Mouse (Mus musculus) bone marrow macrophage, adult 2 months (primary cell): ENCODE data around the gene Cyfip2. TPM values are rescaled to one million over a fixed set of nuclear protein-coding genes. Genes with fewer than 3 reads are reported as not detected.

Experiments used
- H3K27ac ChIP-seq: 2 replicates; pipeline ENCODE4 v1.5.1; 2012; ENCODE audit warnings: low read depth, low read length; ENCODE audit not compliant: insufficient read depth
- H3K4me1 ChIP-seq: 2 replicates; pipeline ENCODE4 v1.6.1; 2012; ENCODE audit warnings: low read length; ENCODE audit not compliant: control insufficient read depth, insufficient read depth
- H3K4me3 ChIP-seq: 2 replicates; pipeline ENCODE4 v1.5.1; 2012; ENCODE audit warnings: mild to moderate bottlenecking, low read length, moderate library complexity; ENCODE audit not compliant: insufficient read depth
- CTCF ChIP-seq: IDR thresholded peaks from 2 replicates; pipeline ENCODE4 v1.5.1; 2012; ENCODE audit warnings: low read depth, mild to moderate bottlenecking, low read length, moderate library complexity
- POLR2A ChIP-seq: IDR thresholded peaks from 2 replicates; pipeline ENCODE4 v1.6.1; 2012; ENCODE audit warnings: mild to moderate bottlenecking, low read depth, low read length, borderline replicate concordance
- polyA plus RNA-seq: library from polyadenylated mRNA; stranded (reverse); fragments of >200 nt; gene quantifications from 2 replicates; pipeline ENCODE4 v1.2.4, GENCODE M21; 2012; ENCODE audit not compliant: missing spikeins, insufficient read depth, insufficient read length

The Cyfip2 gene
- polyA plus RNA-seq, 1 experiment = 11.4 TPM

DNA sequence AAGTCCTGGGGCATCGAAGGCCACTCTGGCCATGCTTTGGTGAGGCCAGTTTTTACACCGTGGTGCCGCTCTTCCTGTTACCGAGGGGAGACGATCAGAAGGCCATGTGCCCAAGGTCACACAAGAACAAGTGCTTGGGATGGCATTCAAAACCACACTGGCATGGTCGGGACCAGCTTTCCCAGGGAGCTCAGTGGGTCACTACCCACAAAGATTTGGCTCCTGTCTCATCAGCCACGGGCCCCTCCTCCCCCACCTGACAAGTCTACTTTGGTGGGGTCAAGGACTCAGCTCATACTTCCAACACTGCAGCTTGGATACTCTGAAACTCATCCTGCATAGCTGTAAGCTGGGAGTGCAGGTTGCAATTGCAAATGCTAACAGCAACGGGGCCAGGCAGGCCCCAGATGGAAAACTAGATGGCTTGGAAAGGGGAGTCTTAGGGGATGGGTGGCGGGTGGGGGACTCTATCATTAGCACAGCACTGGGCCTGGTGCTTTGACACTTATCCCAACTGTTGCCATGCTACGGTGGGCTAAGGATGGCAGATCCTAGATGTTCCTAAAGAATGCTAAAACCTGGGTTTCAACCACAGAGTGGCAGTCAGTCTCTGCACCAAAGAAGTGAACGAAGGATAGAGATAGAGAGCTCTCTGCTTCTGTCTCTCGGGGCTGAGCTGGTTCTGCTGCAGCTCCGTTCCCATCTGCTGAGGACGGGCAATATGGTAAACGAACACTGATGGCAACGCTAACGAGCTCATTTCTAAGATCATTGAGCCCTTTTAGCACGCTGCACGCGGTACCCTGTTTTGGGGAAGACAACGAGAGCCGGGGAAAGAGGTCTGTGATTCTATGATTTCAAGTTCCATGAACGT lies 67.7 kb downstream of the Cyfip2 start:
- Histone ChIP-seq H3K4me3 (no peak overlapping the region), H3K4me1 (no peaks in the 10 kb centered on the region), H3K27ac (no peak overlapping the region)
- TF ChIP-seq CTCF = no peak
- TF ChIP-seq POLR2A = no peak

DNA sequence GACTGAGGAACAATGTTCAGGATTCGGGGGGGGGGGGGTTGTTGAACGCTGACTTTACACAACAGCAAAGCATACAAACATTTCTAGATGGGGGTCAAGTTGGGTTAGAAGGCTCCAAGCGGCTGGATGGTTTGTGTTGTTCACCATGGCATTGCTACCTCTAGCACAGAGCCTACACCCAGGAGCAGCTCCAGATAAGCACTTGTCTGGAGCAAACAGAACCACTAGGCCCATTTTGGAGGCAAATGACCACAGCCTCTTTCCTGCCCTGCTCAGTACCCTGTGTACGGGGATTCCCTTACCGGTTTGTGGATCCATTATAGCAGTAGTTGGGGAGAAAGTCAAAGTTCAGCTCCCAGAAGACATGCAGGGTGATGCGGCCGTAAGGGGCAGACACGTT lies 70.7 kb downstream of the Cyfip2 start:
- H3K27ac ChIP-seq = no peak overlapping the region
- no peaks in the 10 kb centered on the region for H3K4me1 ChIP-seq
- TF ChIP-seq POLR2A (no peak), CTCF (no peak)
- H3K4me3 ChIP-seq = no peak overlapping the region

DNA sequence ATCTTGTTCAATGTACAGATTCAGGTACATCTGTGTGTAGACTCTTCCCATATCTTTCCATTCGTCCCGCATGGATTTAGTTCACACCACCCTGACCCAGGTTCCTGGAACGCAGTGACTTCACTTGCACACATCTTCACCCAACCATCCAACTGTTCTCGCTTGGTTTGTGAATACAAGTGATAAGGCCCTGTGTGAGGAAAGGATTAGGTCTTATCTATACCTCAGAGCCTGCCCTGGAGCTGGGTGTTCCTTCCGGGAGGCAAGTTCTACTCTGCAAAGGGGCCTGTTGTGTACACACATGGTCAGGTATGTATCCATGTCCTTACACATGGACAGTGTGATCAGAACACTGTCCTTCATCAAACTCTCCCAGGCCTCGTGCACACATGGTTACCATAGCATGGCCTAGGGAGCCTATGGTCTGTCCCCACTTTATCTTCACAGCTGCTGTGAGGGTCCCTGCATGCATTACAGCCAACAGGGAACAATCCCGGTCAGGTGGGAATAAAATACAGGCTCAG lies 71.4 kb downstream of the Cyfip2 start:
- Histone ChIP-seq H3K4me3 (no peak overlapping the region), H3K27ac (no peak overlapping the region), H3K4me1 (no peaks in the 10 kb centered on the region)
- TF ChIP-seq CTCF (no peak), POLR2A (no peak)

DNA sequence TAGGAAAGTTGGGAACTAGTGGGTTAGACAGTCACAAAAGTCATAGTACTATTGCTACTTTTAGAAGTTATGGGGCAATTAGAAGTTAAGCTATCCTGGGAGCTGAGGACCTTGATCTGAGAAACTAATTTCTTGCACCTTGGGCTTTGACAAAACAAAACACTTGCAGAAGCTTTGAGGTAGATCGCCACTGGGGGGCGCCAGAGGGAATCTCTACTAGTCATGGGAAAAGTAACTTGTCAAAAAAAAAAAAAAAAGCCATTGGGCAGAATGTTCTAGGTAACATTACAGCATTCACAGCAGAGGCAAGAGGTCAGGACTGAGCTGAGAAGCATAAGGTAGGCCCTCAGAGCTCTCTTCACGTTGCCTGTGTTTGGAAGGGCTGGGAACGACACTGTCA lies 75.7 kb downstream of the Cyfip2 start:
- TF ChIP-seq CTCF = 0 out of 2 replicates have a peak, but pooled peaks have one; percentile 13
- no peak for TF ChIP-seq POLR2A
- no peaks in the 10 kb centered on the region for H3K4me1 ChIP-seq
- H3K27ac ChIP-seq = no peak overlapping the region
- no peak overlapping the region for H3K4me3 ChIP-seq

DNA sequence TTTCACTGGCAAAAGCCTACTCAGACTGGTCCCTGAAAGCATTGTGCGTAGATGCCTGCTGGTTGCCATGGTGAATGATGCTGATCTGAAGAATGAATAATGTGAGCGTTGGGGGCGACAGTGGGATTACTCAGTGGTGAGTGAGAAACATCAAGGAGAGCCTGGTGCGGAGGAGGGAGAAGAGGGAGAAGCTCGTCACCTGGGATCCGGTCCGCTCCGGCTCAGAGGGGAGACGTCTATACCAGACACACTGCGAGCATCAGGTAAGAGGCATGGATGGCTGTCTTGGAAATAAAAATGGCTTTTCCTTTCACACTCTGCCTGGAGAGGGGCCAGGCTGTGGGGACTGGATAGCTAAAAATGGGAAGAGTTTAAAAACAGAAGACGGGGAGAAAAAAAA lies 77.3 kb downstream of the Cyfip2 start, which contains the start of gene Fndc9:
Gene Fndc9 (plus strand): TSS at position 198 of the 400 bp plus-strand sequence.
- no peak within 1 kb of the TSS for H3K4me3 ChIP-seq
- TF ChIP-seq CTCF (no peak), POLR2A (no peak)
- no peak within 1 kb of the TSS for H3K27ac ChIP-seq
- no peaks in the 10 kb centered on the region for H3K4me1 ChIP-seq

DNA sequence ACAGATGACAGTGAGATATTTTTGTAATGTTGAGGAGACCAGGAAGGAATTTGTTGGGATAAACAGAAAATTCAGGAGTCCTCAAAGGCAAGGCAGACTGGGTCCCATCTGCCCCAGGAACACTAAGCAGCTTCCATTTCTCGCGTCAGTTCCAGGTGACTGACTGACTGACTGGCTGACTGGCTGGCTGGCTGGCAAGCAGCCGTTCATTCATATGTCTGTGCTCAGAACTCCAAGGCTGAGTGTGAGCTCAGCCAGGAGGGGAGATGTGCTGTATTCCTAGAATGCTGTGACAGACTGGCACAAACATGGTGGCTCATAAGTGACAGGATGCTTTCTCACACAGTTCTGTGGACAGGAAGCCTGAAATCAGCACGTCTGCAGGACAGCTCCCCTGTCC lies 78.7 kb downstream of the Cyfip2 start:
- Histone ChIP-seq H3K4me3 (no peak overlapping the region), H3K27ac (no peak overlapping the region), H3K4me1 (no peaks in the 10 kb centered on the region)
- TF ChIP-seq POLR2A (no peak), CTCF (no peak)

DNA sequence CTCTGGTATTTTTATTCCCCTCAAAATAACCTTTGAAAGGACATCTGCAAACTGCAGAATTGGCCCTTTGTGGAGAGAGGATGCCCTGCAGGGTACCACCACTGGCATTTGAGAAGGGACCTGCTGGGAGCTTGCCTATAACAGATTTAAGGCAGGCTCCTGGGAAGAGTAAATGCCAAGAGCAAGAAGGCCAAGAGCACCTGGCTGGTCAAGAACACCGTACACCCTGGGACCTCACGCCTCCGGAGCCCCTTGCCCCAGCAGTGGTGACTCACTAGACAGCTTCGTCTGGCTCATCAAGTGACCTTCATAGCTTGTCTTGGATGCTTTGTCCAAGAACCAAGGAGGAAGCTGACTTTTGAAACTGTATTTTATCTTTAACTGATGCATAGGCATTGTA lies 79.9 kb downstream of the Cyfip2 start:
- TF ChIP-seq POLR2A (no peak), CTCF (no peak)
- no peak overlapping the region for H3K27ac ChIP-seq
- H3K4me3 ChIP-seq = no peak overlapping the region
- H3K4me1 ChIP-seq = no peaks in the 10 kb centered on the region

DNA sequence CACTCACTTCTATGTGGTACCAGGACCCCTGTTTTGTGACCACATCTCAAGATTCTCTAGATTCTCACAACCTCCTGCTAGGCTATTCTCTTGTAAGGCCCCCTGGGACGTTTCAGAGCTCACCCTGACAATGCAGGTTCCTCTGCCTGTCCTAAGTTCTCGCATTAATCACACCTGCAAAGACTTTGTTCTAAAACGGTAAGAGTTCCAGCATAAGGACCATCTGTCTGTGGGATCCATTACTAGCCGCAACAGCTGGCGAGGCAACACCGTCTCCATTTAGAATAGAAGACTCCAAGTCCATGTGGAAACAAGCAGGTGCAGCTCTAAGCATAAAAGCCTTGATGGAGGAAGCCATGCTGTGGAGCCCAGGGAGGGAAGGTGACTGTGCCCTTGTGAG lies 82.5 kb downstream of the Cyfip2 start:
- no peak overlapping the region for H3K27ac ChIP-seq
- no peak for TF ChIP-seq CTCF
- TF ChIP-seq POLR2A = no peak
- H3K4me1 ChIP-seq = no peaks in the 10 kb centered on the region

DNA sequence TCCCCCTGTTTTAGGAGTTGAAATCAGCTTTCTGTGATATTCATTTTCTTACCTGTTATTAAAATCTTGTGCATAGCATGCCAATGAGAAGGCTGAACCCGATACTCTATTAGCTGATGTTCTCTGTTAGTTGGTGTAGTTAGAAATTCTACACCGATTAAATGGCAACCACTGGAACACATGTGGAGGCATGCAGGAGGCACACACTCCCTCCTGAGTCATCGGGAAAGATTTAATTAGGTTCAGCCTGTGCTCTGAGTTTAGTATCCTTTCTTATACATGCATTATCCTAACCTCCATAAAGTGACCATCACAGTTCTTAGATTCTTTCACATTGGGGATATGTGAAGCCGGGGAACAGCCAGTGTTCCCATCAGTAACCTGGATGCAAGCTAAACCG lies 87.3 kb downstream of the Cyfip2 start:
- Histone ChIP-seq H3K27ac (no peak overlapping the region), H3K4me3 (no peak overlapping the region), H3K4me1 (no peaks in the 10 kb centered on the region)
- TF ChIP-seq POLR2A (no peak), CTCF (no peak)

More for the DNA sequence above, 82.5 kb downstream of the Cyfip2 start:
- H3K4me3 ChIP-seq = no peak overlapping the region

DNA sequence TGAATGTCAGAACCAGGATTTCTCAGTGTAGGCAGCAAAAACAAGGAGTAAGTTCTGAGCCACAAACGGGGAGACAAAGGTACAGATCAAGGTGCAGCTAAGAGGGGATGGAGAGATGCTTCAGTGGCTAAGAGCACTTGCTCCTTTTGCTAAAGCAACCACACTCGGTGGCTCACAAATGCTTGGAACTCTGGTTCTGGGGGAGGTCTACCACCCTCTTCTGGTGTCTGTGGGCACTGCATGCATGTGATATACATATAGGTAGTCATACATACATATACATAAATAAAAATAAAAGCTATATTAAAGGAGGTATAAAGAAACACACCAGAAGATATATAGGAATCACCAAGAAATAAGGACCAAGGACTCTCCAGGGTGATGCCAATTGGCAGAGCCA lies 89.1 kb downstream of the Cyfip2 start:
- TF ChIP-seq POLR2A (no peak), CTCF (no peak)
- Histone ChIP-seq H3K4me1 (no peaks in the 10 kb centered on the region), H3K4me3 (no peak overlapping the region), H3K27ac (no peak overlapping the region)
